In the genomic region with DNA sequence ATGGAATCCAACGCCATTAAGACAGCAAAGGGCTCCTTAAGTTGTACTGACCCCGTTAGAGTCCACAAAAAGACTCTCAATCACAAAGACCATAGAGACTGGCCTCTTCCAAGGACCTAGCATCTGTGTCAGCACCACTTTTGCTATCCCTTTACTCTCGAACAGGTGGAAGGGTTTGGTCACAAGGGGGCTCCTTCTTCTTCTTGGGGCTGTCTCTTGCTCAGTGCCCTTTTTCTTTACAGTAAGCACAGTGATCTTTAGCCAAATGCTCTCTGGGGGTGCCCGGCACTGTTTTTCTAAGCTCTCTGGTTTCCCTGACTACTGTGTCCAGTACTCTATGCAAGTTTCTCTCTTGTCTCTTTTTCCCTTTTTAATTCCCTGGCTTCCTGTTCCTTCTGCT, we compare ENCODE assay signal across 18 mouse cellular contexts. TPM values are rescaled to one million over a fixed set of nuclear protein-coding genes. Genes with fewer than 3 reads are reported as not detected.
"Had no signal": no experiment of that assay in that cellular context is flagged by ENCODE, and none has a peak within 500 bp of the region (broad histone marks: within the 10 kb centered on the region; RNA-seq: fewer than 3 reads in every experiment).

No protein-coding gene starts in this region.

- DNase-seq: kidney, adult 8-10 months; kidney, postnatal 14 days; kidney, postnatal 4 days; liver, embryonic 13.5 days; lung, embryonic 14.5 days; retina, postnatal 1 day; right cerebral cortex, postnatal 25 days; thymus, adult 2 months; thymus, postnatal 14 days; thymus, postnatal 4 days had no signal

- ATAC-seq: intestine, postnatal 0 days; lung, postnatal 0 days; midbrain, embryonic 15.5 days had no signal

- H3K27me3 ChIP-seq: liver, embryonic 13.5 days; midbrain, embryonic 12.5 days; midbrain, embryonic 15.5 days; neural tube, embryonic 13.5 days had no signal

- H3K4me2 ChIP-seq: liver, embryonic 13.5 days; lung, embryonic 14.5 days; midbrain, embryonic 12.5 days; midbrain, embryonic 15.5 days; neural tube, embryonic 13.5 days had no signal

- H3K9me3 ChIP-seq: liver, embryonic 13.5 days; midbrain, embryonic 12.5 days; midbrain, embryonic 15.5 days; neural tube, embryonic 13.5 days had no signal

- H3K4me1 ChIP-seq: midbrain, embryonic 12.5 days; midbrain, embryonic 15.5 days had no signal

- H3K4me3 ChIP-seq: liver, embryonic 13.5 days; midbrain, embryonic 12.5 days; midbrain, embryonic 15.5 days; myocyte; neural tube, embryonic 13.5 days had no signal

- H3K27ac ChIP-seq: liver, embryonic 13.5 days; macrophage; midbrain, embryonic 12.5 days; midbrain, embryonic 15.5 days; neural tube, embryonic 13.5 days had no signal

- H3K36me3 ChIP-seq: midbrain, embryonic 15.5 days had no signal

- H3K9ac ChIP-seq: liver, embryonic 13.5 days; lung, embryonic 14.5 days; midbrain, embryonic 12.5 days; midbrain, embryonic 15.5 days; neural tube, embryonic 13.5 days had no signal

RNA-seq across cellular contexts. Expression of a gene that starts 44.8 kb away (rescaled TPM):
- polyA plus RNA-seq: liver, embryonic 16.5 days had no signal
